8 mouse cellular contexts compared by ENCODE assay signal in the genomic region with DNA sequence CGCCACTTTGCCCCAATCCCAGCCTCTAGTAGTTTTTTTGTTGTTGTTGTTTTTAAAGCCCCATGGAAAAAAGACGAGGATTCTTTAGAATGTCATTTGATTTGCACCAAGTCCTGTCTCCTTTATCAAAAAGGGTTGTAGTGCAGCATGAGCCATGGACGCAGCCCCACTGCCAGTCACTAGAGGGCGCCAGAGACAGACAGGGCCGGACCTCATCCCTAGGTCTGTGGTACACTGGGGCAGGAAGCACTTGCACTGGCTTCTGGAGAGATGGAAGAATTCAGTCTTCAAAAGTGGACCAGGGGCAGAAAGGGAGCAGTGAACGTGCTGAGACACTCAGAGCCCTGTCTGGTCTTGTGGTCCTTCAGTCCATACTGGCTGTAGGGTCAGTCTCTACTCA. TPM values are rescaled to one million over a fixed set of nuclear protein-coding genes. Genes with fewer than 3 reads are reported as not detected.
DNase-seq lines count a peak whose midpoint lies in the region; ATAC-seq and TF ChIP-seq lines count a peak whose summit lies in the region.

No protein-coding gene starts in this region.

- H3K27ac ChIP-seq in hindbrain, embryonic 10.5 days: no peak overlapping the region
- no peak overlapping the region for H3K27ac ChIP-seq in hindbrain, embryonic 16.5 days (ENCODE audit: low read depth, low read length)
- no peak overlapping the region for H3K27ac ChIP-seq in limb, embryonic 14.5 days (replicated peaks; ENCODE audit: low read depth, low read length)
- no peak overlapping the region for H3K27ac ChIP-seq in stomach, postnatal 0 days (replicated peaks)

- no peak for ATAC-seq in hindbrain, embryonic 16.5 days
- ATAC-seq in limb, embryonic 14.5 days (ENCODE audit: low FRiP score, low read depth): no peak
- no peak for ATAC-seq in stomach, postnatal 0 days (ENCODE audit: low FRiP score, low TSS enrichment)

- H3K4me2 ChIP-seq in hindbrain, embryonic 16.5 days (ENCODE audit: low read length): no peak overlapping the region
- no peak overlapping the region for H3K4me2 ChIP-seq in limb, embryonic 14.5 days (replicated peaks; ENCODE audit: low read depth, low read length, severe bottlenecking)
- H3K4me2 ChIP-seq in stomach, postnatal 0 days (replicated peaks; ENCODE audit: low read depth): no peak overlapping the region

- no peaks in the 10 kb centered on the region for H3K27me3 ChIP-seq in hindbrain, embryonic 10.5 days (ENCODE audit: insufficient read depth, poor library complexity, severe bottlenecking)
- no peaks in the 10 kb centered on the region for H3K27me3 ChIP-seq in hindbrain, embryonic 16.5 days (replicated peaks; ENCODE audit: control insufficient read depth, insufficient read depth, low read length)
- no peaks in the 10 kb centered on the region for H3K27me3 ChIP-seq in limb, embryonic 14.5 days (ENCODE audit: control insufficient read depth, insufficient read depth, low read length)
- no peaks in the 10 kb centered on the region for H3K27me3 ChIP-seq in stomach, postnatal 0 days (ENCODE audit: control insufficient read depth, insufficient read depth, low read length)

- H3K4me3 ChIP-seq in hindbrain, embryonic 10.5 days: peak overlapping the region; percentile 33
- no peak overlapping the region for H3K4me3 ChIP-seq in hindbrain, embryonic 16.5 days (ENCODE audit: low read length)
- no peak overlapping the region for H3K4me3 ChIP-seq in limb, embryonic 14.5 days (replicated peaks; ENCODE audit: low read length)
- no peak overlapping the region for H3K4me3 ChIP-seq in stomach, postnatal 0 days (ENCODE audit: low read depth, low read length)

- WGBS in hindbrain, embryonic 10.5 days: 37% methylated on average over 6 of the region's 6 CpGs
- 37% methylated on average over 6 of the region's 6 CpGs for WGBS in hindbrain, embryonic 16.5 days
- 38% methylated on average over 6 of the region's 6 CpGs for WGBS in limb, embryonic 14.5 days
- 31% methylated on average over 6 of the region's 6 CpGs for WGBS in stomach, postnatal 0 days

- peaks cover 32% of the 10 kb centered on the region for H3K4me1 ChIP-seq in hindbrain, embryonic 10.5 days (replicated peaks)
- H3K4me1 ChIP-seq in hindbrain, embryonic 16.5 days (ENCODE audit: control insufficient read depth, insufficient read depth, low read depth, low read length): peaks cover 22% of the 10 kb centered on the region
- peaks cover 14% of the 10 kb centered on the region for H3K4me1 ChIP-seq in limb, embryonic 14.5 days (ENCODE audit: control insufficient read depth, insufficient read depth, low read length)
- H3K4me1 ChIP-seq in stomach, postnatal 0 days (replicated peaks; ENCODE audit: control insufficient read depth, insufficient read depth): no peaks in the 10 kb centered on the region

- TF ChIP-seq POLR2A in limb, embryonic 14.5 days (IDR thresholded peaks at IDR 0.05; ENCODE audit: borderline replicate concordance, extremely low read depth, insufficient read depth, insufficient read length): peak; percentile 35; the same call in 1 of the 2 replicates

- peaks cover 66% of the 10 kb centered on the region for H3K36me3 ChIP-seq in hindbrain, embryonic 10.5 days
- peaks cover 32% of the 10 kb centered on the region for H3K36me3 ChIP-seq in hindbrain, embryonic 16.5 days (ENCODE audit: control insufficient read depth, insufficient read depth, low read length)
- peaks cover 60% of the 10 kb centered on the region for H3K36me3 ChIP-seq in limb, embryonic 14.5 days (ENCODE audit: control insufficient read depth, insufficient read depth, low read length)
- H3K36me3 ChIP-seq in stomach, postnatal 0 days (ENCODE audit: control insufficient read depth, insufficient read depth, low read length): peaks cover 20% of the 10 kb centered on the region

- DNase-seq in hindbrain, embryonic 10.5 days (ENCODE audit: low spot score): peak; percentile 89
- peak; percentile 90 to 94 for DNase-seq in cerebellum, postnatal 25 days
- DNase-seq in gastrocnemius, postnatal 14 days: peak; percentile 88
- peak; percentile 75 to 91 for DNase-seq in kidney, adult 8-10 months
- peak; percentile 80 for DNase-seq in limb, embryonic 14.5 days (ENCODE audit: low spot score)
- peak; percentile 82 to 86 for DNase-seq in natural killer cell, adult 2 months (ENCODE audit: low spot score in 2 of 2)
- DNase-seq in stomach, postnatal 0 days (ENCODE audit: low spot score): peak; percentile 90

- intact Hi-C loops in gastrocnemius, postnatal 14 days (cut with DNase I; ENCODE audit: low total_unique reads): no loop called here

- TF ChIP-seq CTCF in stomach, postnatal 0 days (IDR thresholded peaks at IDR 0.05; ENCODE audit: low read depth): peak; percentile 98

- no peak for TF ChIP-seq EP300 in stomach, postnatal 0 days (optimal IDR thresholded peaks at IDR 0.05)

- no peak overlapping the region for H3K9ac ChIP-seq in hindbrain, embryonic 16.5 days (ENCODE audit: low read depth, low read length)
- no peak overlapping the region for H3K9ac ChIP-seq in limb, embryonic 14.5 days (ENCODE audit: low read depth, low read length, severe bottlenecking)
- no peak overlapping the region for H3K9ac ChIP-seq in stomach, postnatal 0 days (ENCODE audit: low read length)

- no peaks in the 10 kb centered on the region for H3K9me3 ChIP-seq in hindbrain, embryonic 10.5 days
- no peaks in the 10 kb centered on the region for H3K9me3 ChIP-seq in hindbrain, embryonic 16.5 days (ENCODE audit: control insufficient read depth, low read length)
- H3K9me3 ChIP-seq in limb, embryonic 14.5 days (ENCODE audit: control insufficient read depth, low read length): no peaks in the 10 kb centered on the region
- H3K9me3 ChIP-seq in stomach, postnatal 0 days (ENCODE audit: control insufficient read depth, low read length): no peaks in the 10 kb centered on the region

RNA-seq across cellular contexts. Expression of gene Prmt1, which starts 3.3 kb away (rescaled TPM):
- polyA plus RNA-seq in hindbrain, embryonic 10.5 days (2016; fragmentation: Nextera tagmentation; extraction: Ambion mirVana): 843 and 861 TPM in 2 replicates
- 629 and 637 TPM in 2 replicates for polyA plus RNA-seq in hindbrain, embryonic 16.5 days (2015; fragmentation: Nextera tagmentation; extraction: Ambion mirVana)
- total RNA-seq in gastrocnemius, postnatal 14 days (2021): 100 to 1,000 TPM; 144 to 227 TPM
- 607 and 720 TPM in 2 replicates for polyA plus RNA-seq in limb, embryonic 14.5 days (2012; rRNA removed)
- 166 and 187 TPM in 2 replicates for polyA plus RNA-seq in limb, embryonic 14.5 days (2014; fragmentation: Nextera tagmentation; extraction: Ambion mirVana)
- polyA plus RNA-seq in stomach, postnatal 0 days (2015; fragmentation: Nextera tagmentation; extraction: Ambion mirVana): 181 and 185 TPM in 2 replicates

RNA-seq across cellular contexts. Expression of gene Cpt1c, which starts 8.4 kb away (rescaled TPM):
- 22.4 and 26.8 TPM in 2 replicates for polyA plus RNA-seq in hindbrain, embryonic 10.5 days (2016; fragmentation: Nextera tagmentation; extraction: Ambion mirVana)
- polyA plus RNA-seq in hindbrain, embryonic 16.5 days (2015; fragmentation: Nextera tagmentation; extraction: Ambion mirVana): 58.6 and 59.7 TPM in 2 replicates
- total RNA-seq in gastrocnemius, postnatal 14 days (2021): 1 to 10 TPM; 2.3 to 2.7 TPM
- polyA plus RNA-seq in limb, embryonic 14.5 days (2012; rRNA removed): 78.9 and 115 TPM in 2 replicates
- polyA plus RNA-seq in limb, embryonic 14.5 days (2014; fragmentation: Nextera tagmentation; extraction: Ambion mirVana): 26.3 and 33.6 TPM in 2 replicates
- polyA plus RNA-seq in stomach, postnatal 0 days (2015; fragmentation: Nextera tagmentation; extraction: Ambion mirVana): 5.6 and 7.3 TPM in 2 replicates

RNA-seq across cellular contexts. Expression of gene Irf3, which starts 14.4 kb away (rescaled TPM):
- polyA plus RNA-seq in hindbrain, embryonic 10.5 days (2016; fragmentation: Nextera tagmentation; extraction: Ambion mirVana): 76.7 and 78.1 TPM in 2 replicates
- polyA plus RNA-seq in hindbrain, embryonic 16.5 days (2015; fragmentation: Nextera tagmentation; extraction: Ambion mirVana): 63.5 and 65.4 TPM in 2 replicates
- total RNA-seq in gastrocnemius, postnatal 14 days (2021): 10 to 100 TPM; 20.0 to 22.2 TPM
- polyA plus RNA-seq in limb, embryonic 14.5 days (2012; rRNA removed): 142 and 168 TPM in 2 replicates
- 92.5 and 92.7 TPM in 2 replicates for polyA plus RNA-seq in limb, embryonic 14.5 days (2014; fragmentation: Nextera tagmentation; extraction: Ambion mirVana)
- polyA plus RNA-seq in stomach, postnatal 0 days (2015; fragmentation: Nextera tagmentation; extraction: Ambion mirVana): 55.7 and 59.8 TPM in 2 replicates

RNA-seq across cellular contexts. Expression of gene Bcl2l12, which starts 15.4 kb away (rescaled TPM):
- polyA plus RNA-seq in hindbrain, embryonic 10.5 days (2016; fragmentation: Nextera tagmentation; extraction: Ambion mirVana): 69.6 and 73.9 TPM in 2 replicates
- polyA plus RNA-seq in hindbrain, embryonic 16.5 days (2015; fragmentation: Nextera tagmentation; extraction: Ambion mirVana): 10.2 and 15.7 TPM in 2 replicates
- 10 to 100 TPM in 1 of 2 experiments, 1 to 10 TPM in 1; 10.0 to 10.6 TPM for total RNA-seq in gastrocnemius, postnatal 14 days (2021)
- polyA plus RNA-seq in limb, embryonic 14.5 days (2012; rRNA removed): 81.3 and 104 TPM in 2 replicates
- polyA plus RNA-seq in limb, embryonic 14.5 days (2014; fragmentation: Nextera tagmentation; extraction: Ambion mirVana): 54.9 and 62.9 TPM in 2 replicates
- 23.0 and 23.4 TPM in 2 replicates for polyA plus RNA-seq in stomach, postnatal 0 days (2015; fragmentation: Nextera tagmentation; extraction: Ambion mirVana)

RNA-seq across cellular contexts. Expression of gene Scaf1, which starts 33.1 kb away (rescaled TPM):
- 44.0 and 49.9 TPM in 2 replicates for polyA plus RNA-seq in hindbrain, embryonic 10.5 days (2016; fragmentation: Nextera tagmentation; extraction: Ambion mirVana)
- polyA plus RNA-seq in hindbrain, embryonic 16.5 days (2015; fragmentation: Nextera tagmentation; extraction: Ambion mirVana): 38.6 and 47.1 TPM in 2 replicates
- total RNA-seq in gastrocnemius, postnatal 14 days (2021): 10 to 100 TPM; 35.6 to 40.1 TPM
- polyA plus RNA-seq in limb, embryonic 14.5 days (2012; rRNA removed): 114 and 135 TPM in 2 replicates
- 50.7 and 58.3 TPM in 2 replicates for polyA plus RNA-seq in limb, embryonic 14.5 days (2014; fragmentation: Nextera tagmentation; extraction: Ambion mirVana)
- 14.9 and 18.6 TPM in 2 replicates for polyA plus RNA-seq in stomach, postnatal 0 days (2015; fragmentation: Nextera tagmentation; extraction: Ambion mirVana)
